Mouse (Mus musculus): ENCODE data around the gene Dek. TPM values are rescaled to one million over a fixed set of nuclear protein-coding genes. Genes with fewer than 3 reads are reported as not detected.

The Dek gene
- polyA plus RNA-seq (2014; fragmentation: Nextera tagmentation; extraction: Ambion mirVana) = 217 and 226 TPM in 2 replicates

GRCm38 (mm10) chr13:47105711-47106579, at the start of gene Dek:
Gene Dek, minus strand, starts transcription at chr13:47106201.
- peak within 1 kb of the TSS; percentile 100 for H3K27ac ChIP-seq (ENCODE audit: low read depth)
- peaks cover 22% of the 10 kb centered on the region for H3K36me3 ChIP-seq (ENCODE audit: control insufficient read depth, insufficient read depth, low read length)
- H3K9me3 ChIP-seq (ENCODE audit: control insufficient read depth, low read length) = no peaks in the 10 kb centered on the region
- no peaks in the 10 kb centered on the region for H3K27me3 ChIP-seq (replicated peaks; ENCODE audit: control insufficient read depth, insufficient read depth, low read length)
- H3K4me2 ChIP-seq (ENCODE audit: low read length) = peak within 1 kb of the TSS; percentile 70
- DNase-seq (ENCODE audit: low spot score) = peak; percentile 93
- H3K4me3 ChIP-seq (ENCODE audit: low read depth, low read length) = peak within 1 kb of the TSS; percentile 90
- peak; percentile 92 for ATAC-seq (replicated peaks; ENCODE audit: low FRiP score, low TSS enrichment, low read depth)
- WGBS = under 1% methylated on average over 83 of the region's 129 CpGs
- H3K4me1 ChIP-seq (replicated peaks; ENCODE audit: control insufficient read depth, insufficient read depth, low read length) = peaks cover 16% of the 10 kb centered on the region
- peak within 1 kb of the TSS; percentile 95 for H3K9ac ChIP-seq (ENCODE audit: low read length)

- Histone ChIP-seq H3K27me3 (replicated peaks; ENCODE audit: control insufficient read depth, insufficient read depth, low read length) (no peaks in the 10 kb centered on the region), H3K4me1 (replicated peaks; ENCODE audit: control insufficient read depth, insufficient read depth, low read length) (no peaks in the 10 kb centered on the region), H3K36me3 (ENCODE audit: control insufficient read depth, insufficient read depth, low read length) (no peaks in the 10 kb centered on the region), H3K4me3 (ENCODE audit: low read depth, low read length) (no peak overlapping the region), H3K27ac (ENCODE audit: low read depth) (no peak overlapping the region), H3K9ac (ENCODE audit: low read length) (no peak overlapping the region), H3K4me2 (ENCODE audit: low read length) (no peak overlapping the region), H3K9me3 (ENCODE audit: control insufficient read depth, low read length) (no peaks in the 10 kb centered on the region)
- 66% methylated on average over 4 of the region's 4 CpGs for WGBS
- no peak for DNase-seq (ENCODE audit: low spot score)
- no peak for ATAC-seq (replicated peaks; ENCODE audit: low FRiP score, low TSS enrichment, low read depth)
Observed at GRCm38 (mm10) chr13:47154866-47155265, 48.9 kb upstream of the Dek start.

GRCm38 (mm10) chr13:47153206-47153605, 47.2 kb upstream of the Dek start:
- H3K36me3 ChIP-seq (ENCODE audit: control insufficient read depth, insufficient read depth, low read length) = no peaks in the 10 kb centered on the region
- H3K9ac ChIP-seq (ENCODE audit: low read length) = no peak overlapping the region
- no peaks in the 10 kb centered on the region for H3K4me1 ChIP-seq (replicated peaks; ENCODE audit: control insufficient read depth, insufficient read depth, low read length)
- 49% methylated on average over 5 of the region's 5 CpGs for WGBS
- H3K4me2 ChIP-seq (ENCODE audit: low read length) = no peak overlapping the region
- H3K4me3 ChIP-seq (ENCODE audit: low read depth, low read length) = no peak overlapping the region
- no peaks in the 10 kb centered on the region for H3K27me3 ChIP-seq (replicated peaks; ENCODE audit: control insufficient read depth, insufficient read depth, low read length)
- ATAC-seq (replicated peaks; ENCODE audit: low FRiP score, low TSS enrichment, low read depth) (no peak), DNase-seq (ENCODE audit: low spot score) (no peak)
- H3K9me3 ChIP-seq (ENCODE audit: control insufficient read depth, low read length) = no peaks in the 10 kb centered on the region
- H3K27ac ChIP-seq (ENCODE audit: low read depth) = no peak overlapping the region

GRCm38 (mm10) chr13:47152390-47152789, 46.4 kb upstream of the Dek start:
- Histone ChIP-seq H3K27ac (ENCODE audit: low read depth) (no peak overlapping the region), H3K4me3 (ENCODE audit: low read depth, low read length) (no peak overlapping the region), H3K27me3 (replicated peaks; ENCODE audit: control insufficient read depth, insufficient read depth, low read length) (no peaks in the 10 kb centered on the region), H3K4me1 (replicated peaks; ENCODE audit: control insufficient read depth, insufficient read depth, low read length) (no peaks in the 10 kb centered on the region), H3K36me3 (ENCODE audit: control insufficient read depth, insufficient read depth, low read length) (no peaks in the 10 kb centered on the region), H3K4me2 (ENCODE audit: low read length) (no peak overlapping the region), H3K9ac (ENCODE audit: low read length) (no peak overlapping the region), H3K9me3 (ENCODE audit: control insufficient read depth, low read length) (no peaks in the 10 kb centered on the region)
- DNase-seq (ENCODE audit: low spot score) (peak; percentile 61), ATAC-seq (replicated peaks; ENCODE audit: low FRiP score, low TSS enrichment, low read depth) (no peak)
- 33% methylated on average over 7 of the region's 7 CpGs for WGBS

- H3K36me3 ChIP-seq (ENCODE audit: control insufficient read depth, insufficient read depth, low read length) = no peaks in the 10 kb centered on the region
- no peak overlapping the region for H3K9ac ChIP-seq (ENCODE audit: low read length)
- ATAC-seq (replicated peaks; ENCODE audit: low FRiP score, low TSS enrichment, low read depth) (no peak), DNase-seq (ENCODE audit: low spot score) (no peak)
- H3K27me3 ChIP-seq (replicated peaks; ENCODE audit: control insufficient read depth, insufficient read depth, low read length) = no peaks in the 10 kb centered on the region
- no peaks in the 10 kb centered on the region for H3K9me3 ChIP-seq (ENCODE audit: control insufficient read depth, low read length)
- H3K4me2 ChIP-seq (ENCODE audit: low read length) = no peak overlapping the region
- no peak overlapping the region for H3K4me3 ChIP-seq (ENCODE audit: low read depth, low read length)
- H3K4me1 ChIP-seq (replicated peaks; ENCODE audit: control insufficient read depth, insufficient read depth, low read length) = no peaks in the 10 kb centered on the region
- WGBS = 89% methylated on average over 14 of the region's 14 CpGs
- H3K27ac ChIP-seq (ENCODE audit: low read depth) = no peak overlapping the region
Observed at GRCm38 (mm10) chr13:47151060-47151459, 45.1 kb upstream of the Dek start.

- ATAC-seq (replicated peaks; ENCODE audit: low FRiP score, low TSS enrichment, low read depth) = no peak
- DNase-seq (ENCODE audit: low spot score) = no peak
- Histone ChIP-seq H3K4me3 (ENCODE audit: low read depth, low read length) (no peak overlapping the region), H3K27ac (ENCODE audit: low read depth) (no peak overlapping the region), H3K4me2 (ENCODE audit: low read length) (no peak overlapping the region), H3K27me3 (replicated peaks; ENCODE audit: control insufficient read depth, insufficient read depth, low read length) (no peaks in the 10 kb centered on the region), H3K4me1 (replicated peaks; ENCODE audit: control insufficient read depth, insufficient read depth, low read length) (no peaks in the 10 kb centered on the region), H3K36me3 (ENCODE audit: control insufficient read depth, insufficient read depth, low read length) (no peaks in the 10 kb centered on the region), H3K9me3 (ENCODE audit: control insufficient read depth, low read length) (no peaks in the 10 kb centered on the region), H3K9ac (ENCODE audit: low read length) (no peak overlapping the region)
- 82% methylated on average over 10 of the region's 10 CpGs for WGBS
Observed at GRCm38 (mm10) chr13:47149993-47150392, 44.0 kb upstream of the Dek start.

- H3K4me2 ChIP-seq (ENCODE audit: low read length) = no peak overlapping the region
Observed at GRCm38 (mm10) chr13:47148573-47148972, 42.6 kb upstream of the Dek start.

GRCm38 (mm10) chr13:47146388-47146787, 40.4 kb upstream of the Dek start:
- 73% methylated on average over 7 of the region's 7 CpGs for WGBS
- Histone ChIP-seq H3K9ac (ENCODE audit: low read length) (no peak overlapping the region), H3K4me2 (ENCODE audit: low read length) (no peak overlapping the region), H3K36me3 (ENCODE audit: control insufficient read depth, insufficient read depth, low read length) (no peaks in the 10 kb centered on the region), H3K27me3 (replicated peaks; ENCODE audit: control insufficient read depth, insufficient read depth, low read length) (no peaks in the 10 kb centered on the region), H3K27ac (ENCODE audit: low read depth) (no peak overlapping the region), H3K4me3 (ENCODE audit: low read depth, low read length) (no peak overlapping the region), H3K4me1 (replicated peaks; ENCODE audit: control insufficient read depth, insufficient read depth, low read length) (no peaks in the 10 kb centered on the region), H3K9me3 (ENCODE audit: control insufficient read depth, low read length) (no peaks in the 10 kb centered on the region)
- DNase-seq (ENCODE audit: low spot score) (no peak), ATAC-seq (replicated peaks; ENCODE audit: low FRiP score, low TSS enrichment, low read depth) (no peak)

More at GRCm38 (mm10) chr13:47148573-47148972, 42.6 kb upstream of the Dek start:
- Histone ChIP-seq H3K27ac (ENCODE audit: low read depth) (no peak overlapping the region), H3K27me3 (replicated peaks; ENCODE audit: control insufficient read depth, insufficient read depth, low read length) (no peaks in the 10 kb centered on the region), H3K9me3 (ENCODE audit: control insufficient read depth, low read length) (no peaks in the 10 kb centered on the region), H3K9ac (ENCODE audit: low read length) (no peak overlapping the region), H3K4me1 (replicated peaks; ENCODE audit: control insufficient read depth, insufficient read depth, low read length) (no peaks in the 10 kb centered on the region), H3K4me3 (ENCODE audit: low read depth, low read length) (no peak overlapping the region), H3K36me3 (ENCODE audit: control insufficient read depth, insufficient read depth, low read length) (no peaks in the 10 kb centered on the region)
- 58% methylated on average over 11 of the region's 11 CpGs for WGBS
- ATAC-seq (replicated peaks; ENCODE audit: low FRiP score, low TSS enrichment, low read depth) (no peak), DNase-seq (ENCODE audit: low spot score) (no peak)

GRCm38 (mm10) chr13:47145939-47146338, 39.9 kb upstream of the Dek start:
- Histone ChIP-seq H3K4me1 (replicated peaks; ENCODE audit: control insufficient read depth, insufficient read depth, low read length) (no peaks in the 10 kb centered on the region), H3K4me2 (ENCODE audit: low read length) (no peak overlapping the region), H3K27me3 (replicated peaks; ENCODE audit: control insufficient read depth, insufficient read depth, low read length) (no peaks in the 10 kb centered on the region), H3K27ac (ENCODE audit: low read depth) (no peak overlapping the region), H3K9ac (ENCODE audit: low read length) (no peak overlapping the region), H3K9me3 (ENCODE audit: control insufficient read depth, low read length) (no peaks in the 10 kb centered on the region), H3K36me3 (ENCODE audit: control insufficient read depth, insufficient read depth, low read length) (no peaks in the 10 kb centered on the region), H3K4me3 (ENCODE audit: low read depth, low read length) (no peak overlapping the region)
- DNase-seq (ENCODE audit: low spot score) (no peak), ATAC-seq (replicated peaks; ENCODE audit: low FRiP score, low TSS enrichment, low read depth) (no peak)
- 48% methylated on average over 9 of the region's 9 CpGs for WGBS

Data from intestine, embryonic 14.5 days (tissue).